Mouse (Mus musculus): ENCODE measurements around the gene Rnf138rt1. TPM values are rescaled to one million over a fixed set of nuclear protein-coding genes. Genes with fewer than 3 reads are reported as not detected.

Rnf138rt1 gene
- polyA plus RNA-seq (2015; fragmentation: Illumina TruSeq; extraction: RNeasy Lipid Tissue Mini Kit (QIAGEN cat#74804); ENCODE audit: insufficient read depth, low replicate concordance): not detected

GRCm38 (mm10) chrX:163760617-163761434 lies at the start of gene Rnf138rt1:
Gene Rnf138rt1 (minus strand): TSS chrX:163761329.

Other genes with a start within 250 kb of the Rnf138rt1 start
- 0.35 TPM for gene Grpr, start 211.7 kb downstream of the Rnf138rt1 start, polyA plus RNA-seq (2015; fragmentation: Illumina TruSeq; extraction: RNeasy Lipid Tissue Mini Kit (QIAGEN cat#74804); ENCODE audit: insufficient read depth, low replicate concordance)
- gene Ap1s2, start 147.7 kb upstream of the Rnf138rt1 start, polyA plus RNA-seq (2015; fragmentation: Illumina TruSeq; extraction: RNeasy Lipid Tissue Mini Kit (QIAGEN cat#74804); ENCODE audit: insufficient read depth, low replicate concordance): 56.5 TPM
- gene Zrsr2, start 197.3 kb upstream of the Rnf138rt1 start, polyA plus RNA-seq (2015; fragmentation: Illumina TruSeq; extraction: RNeasy Lipid Tissue Mini Kit (QIAGEN cat#74804); ENCODE audit: insufficient read depth, low replicate concordance): 56.9 TPM

Measured in spleen, adult 10 weeks (tissue).